Mouse (Mus musculus): ENCODE measurements at regions not wholly inside any gene's neighbourhood (a gene's known extent, or its start where the extent isn't known, plus 50 kb on each side); places are given as distances from the start of the nearest gene placed in this dataset.
"Not testable (repeated sequence)": the region's sequence is repeated elsewhere in the genome, so short reads cannot be mapped to it uniquely, and the experiment has no call there.

DNA sequence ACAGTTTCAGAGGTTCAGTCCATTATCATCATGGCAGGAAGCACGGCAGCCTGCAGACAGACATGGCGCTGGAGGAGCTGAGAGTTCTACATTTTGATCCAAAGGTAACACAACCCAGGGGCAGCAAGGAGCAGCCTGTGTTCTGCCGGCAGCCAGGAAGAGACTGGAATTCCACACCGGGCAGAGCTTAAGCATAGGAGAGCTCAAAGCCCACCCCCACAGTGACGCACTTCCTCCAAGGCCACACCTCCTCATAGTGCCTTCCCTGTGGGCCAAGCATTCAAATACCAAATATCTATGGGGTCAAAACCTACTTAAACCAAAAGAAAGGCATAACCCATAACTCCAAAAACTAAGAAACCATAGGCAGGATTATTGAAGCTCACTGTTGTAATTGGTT lies 149.4 kb upstream of the Ajap1 start:
- Histone ChIP-seq H3K27ac (no peak overlapping the region), H3K9ac (no peak overlapping the region), H3K4me3 (no peak overlapping the region), H3K9me3 (replicated peaks) (0 out of 2 replicates have a peak, but pooled peaks cover 2% of the 10 kb centered on the region), H3K27me3 (no peaks in the 10 kb centered on the region), H3K36me3 (no peaks in the 10 kb centered on the region), H3K4me1 (peaks cover 20% of the 10 kb centered on the region), H3K4me2 (replicated peaks) (no peak overlapping the region)
- WGBS: 95% methylated on average over 5 of the region's 5 CpGs
- no peak for ATAC-seq (ENCODE audit: low FRiP score)

GRCm38 (mm10) chr4:153632551-153632950 lies 149.9 kb upstream of the Ajap1 start:
- 81% methylated on average over 19 of the region's 19 CpGs for WGBS
- no peak overlapping the region for H3K27ac ChIP-seq
- no peaks in the 10 kb centered on the region for H3K27me3 ChIP-seq
- H3K9ac ChIP-seq: no peak overlapping the region
- no peak for ATAC-seq (ENCODE audit: low FRiP score)
- H3K4me2 ChIP-seq (replicated peaks): no peak overlapping the region
- 0 out of 2 replicates have a peak, but pooled peaks cover 2% of the 10 kb centered on the region for H3K9me3 ChIP-seq (replicated peaks)
- H3K4me1 ChIP-seq: peaks cover 20% of the 10 kb centered on the region
- no peak overlapping the region for H3K4me3 ChIP-seq
- H3K36me3 ChIP-seq: no peaks in the 10 kb centered on the region

DNA sequence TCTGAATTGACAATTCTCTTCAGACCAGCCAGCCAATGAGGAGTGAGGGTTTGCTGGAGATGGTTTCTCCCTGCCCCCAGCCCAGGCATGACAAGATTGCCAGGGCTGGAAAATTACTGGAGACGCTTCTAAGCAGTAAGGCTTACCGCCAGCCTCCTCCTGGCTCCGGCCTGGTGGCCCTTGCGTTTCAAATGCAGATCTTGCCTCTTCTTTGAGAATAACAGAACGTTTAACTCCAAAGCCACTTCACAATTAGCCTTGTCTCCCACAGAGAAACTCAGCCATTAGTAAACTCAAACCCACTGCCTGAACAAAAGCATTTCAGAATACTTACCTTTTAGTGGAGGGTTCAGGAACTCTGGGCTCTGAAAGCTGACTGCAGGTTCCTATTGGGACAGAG lies 150.6 kb upstream of the Ajap1 start:
- Histone ChIP-seq H3K4me1 (peaks cover 26% of the 10 kb centered on the region), H3K9me3 (replicated peaks) (0 out of 2 replicates have a peak, but pooled peaks cover 2% of the 10 kb centered on the region), H3K27ac (0 out of 2 replicates have a peak overlapping the region, but pooled peaks have one; percentile 64), H3K4me2 (replicated peaks) (no peak overlapping the region), H3K9ac (no peak overlapping the region), H3K27me3 (no peaks in the 10 kb centered on the region), H3K4me3 (no peak overlapping the region), H3K36me3 (no peaks in the 10 kb centered on the region)
- 13% methylated on average over 5 of the region's 5 CpGs for WGBS
- no peak for ATAC-seq (ENCODE audit: low FRiP score)

DNA sequence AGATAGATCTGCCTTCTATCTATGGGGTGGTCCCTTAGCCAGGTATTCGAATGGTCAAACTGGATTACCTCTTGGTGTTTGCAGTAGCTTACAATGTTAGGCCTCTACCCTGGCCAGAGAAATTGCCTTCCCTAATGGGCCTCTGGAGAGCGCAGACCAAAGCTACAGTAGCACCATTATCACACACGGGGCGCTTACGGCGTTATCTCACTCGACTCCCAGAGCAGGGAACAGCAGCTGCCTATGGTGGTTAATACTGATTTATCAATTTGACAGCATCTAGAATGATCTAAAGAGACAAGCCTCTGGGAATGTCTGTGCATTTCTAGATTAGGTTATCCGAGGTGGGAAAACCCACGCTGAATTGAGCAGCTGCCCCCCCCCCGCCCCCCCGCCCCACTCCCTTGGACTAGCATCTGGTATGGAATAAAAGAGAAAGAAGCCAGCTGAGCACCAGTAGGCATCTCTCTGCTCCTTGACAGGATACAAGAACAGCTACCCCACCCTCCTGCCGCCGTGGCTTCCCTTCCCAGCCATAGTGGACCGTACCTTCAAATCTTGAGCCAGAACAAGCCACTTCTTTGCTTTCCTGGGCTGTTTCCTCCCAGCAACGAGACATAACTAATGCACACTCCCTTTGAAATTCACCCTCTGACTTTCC lies 151.7 kb upstream of the Ajap1 start:
- ATAC-seq (ENCODE audit: low FRiP score): peak; percentile 71
- WGBS: 34% methylated on average over 15 of the region's 15 CpGs
- peaks cover 31% of the 10 kb centered on the region for H3K4me1 ChIP-seq
- H3K9ac ChIP-seq: no peak overlapping the region
- peak overlapping the region; percentile 64; the same call in 1 of the 2 replicates for H3K27ac ChIP-seq
- 0 out of 2 replicates have a peak, but pooled peaks cover 2% of the 10 kb centered on the region for H3K9me3 ChIP-seq (replicated peaks)
- H3K4me3 ChIP-seq: no peak overlapping the region
- H3K27me3 ChIP-seq: no peaks in the 10 kb centered on the region
- H3K36me3 ChIP-seq: no peaks in the 10 kb centered on the region
- H3K4me2 ChIP-seq (replicated peaks): no peak overlapping the region

GRCm38 (mm10) chr4:153637989-153638388 lies 155.4 kb upstream of the Ajap1 start:
- Histone ChIP-seq H3K4me2 (replicated peaks) (no peak overlapping the region), H3K4me3 (no peak overlapping the region), H3K9me3 (replicated peaks) (no peaks in the 10 kb centered on the region), H3K9ac (no peak overlapping the region), H3K4me1 (peaks cover 31% of the 10 kb centered on the region), H3K27me3 (no peaks in the 10 kb centered on the region), H3K27ac (peak overlapping the region; percentile 72), H3K36me3 (no peaks in the 10 kb centered on the region)
- WGBS: 6% methylated on average over 1 of the region's 1 CpGs
- ATAC-seq (ENCODE audit: low FRiP score): peak; percentile 62; the same call in 1 of the 2 replicates

GRCm38 (mm10) chr4:153651849-153652248 lies 169.2 kb upstream of the Ajap1 start:
- H3K9ac ChIP-seq: no peak overlapping the region
- no peaks in the 10 kb centered on the region for H3K9me3 ChIP-seq (replicated peaks)
- H3K27ac ChIP-seq: no peak overlapping the region
- WGBS: 3% methylated on average over 5 of the region's 5 CpGs
- no peak for ATAC-seq (ENCODE audit: low FRiP score)
- H3K4me1 ChIP-seq: peaks cover 9% of the 10 kb centered on the region; the same call in 1 of the 2 replicates
- no peaks in the 10 kb centered on the region for H3K36me3 ChIP-seq
- no peaks in the 10 kb centered on the region for H3K27me3 ChIP-seq
- no peak overlapping the region for H3K4me2 ChIP-seq (replicated peaks)
- H3K4me3 ChIP-seq: no peak overlapping the region

GRCm38 (mm10) chr4:153652841-153653240 lies 170.2 kb upstream of the Ajap1 start:
- WGBS: 83% methylated on average over 11 of the region's 11 CpGs
- H3K9me3 ChIP-seq (replicated peaks): no peaks in the 10 kb centered on the region
- H3K9ac ChIP-seq: no peak overlapping the region
- no peak for ATAC-seq (ENCODE audit: low FRiP score)
- no peaks in the 10 kb centered on the region for H3K36me3 ChIP-seq
- no peak overlapping the region for H3K27ac ChIP-seq
- no peaks in the 10 kb centered on the region for H3K27me3 ChIP-seq
- H3K4me3 ChIP-seq: no peak overlapping the region
- H3K4me1 ChIP-seq: peaks cover 9% of the 10 kb centered on the region; the same call in 1 of the 2 replicates
- no peak overlapping the region for H3K4me2 ChIP-seq (replicated peaks)

- Histone ChIP-seq H3K36me3 (no peaks in the 10 kb centered on the region), H3K27ac (no peak overlapping the region), H3K27me3 (no peaks in the 10 kb centered on the region), H3K9me3 (replicated peaks) (no peaks in the 10 kb centered on the region), H3K4me3 (no peak overlapping the region), H3K4me2 (replicated peaks) (no peak overlapping the region), H3K9ac (no peak overlapping the region), H3K4me1 (0 out of 2 replicates have a peak, but pooled peaks cover 4% of the 10 kb centered on the region)
- ATAC-seq (ENCODE audit: low FRiP score): no peak
- WGBS: 88% methylated on average over 7 of the region's 7 CpGs
Measured at GRCm38 (mm10) chr4:153662731-153663130, 180.1 kb upstream of the Ajap1 start.

DNA sequence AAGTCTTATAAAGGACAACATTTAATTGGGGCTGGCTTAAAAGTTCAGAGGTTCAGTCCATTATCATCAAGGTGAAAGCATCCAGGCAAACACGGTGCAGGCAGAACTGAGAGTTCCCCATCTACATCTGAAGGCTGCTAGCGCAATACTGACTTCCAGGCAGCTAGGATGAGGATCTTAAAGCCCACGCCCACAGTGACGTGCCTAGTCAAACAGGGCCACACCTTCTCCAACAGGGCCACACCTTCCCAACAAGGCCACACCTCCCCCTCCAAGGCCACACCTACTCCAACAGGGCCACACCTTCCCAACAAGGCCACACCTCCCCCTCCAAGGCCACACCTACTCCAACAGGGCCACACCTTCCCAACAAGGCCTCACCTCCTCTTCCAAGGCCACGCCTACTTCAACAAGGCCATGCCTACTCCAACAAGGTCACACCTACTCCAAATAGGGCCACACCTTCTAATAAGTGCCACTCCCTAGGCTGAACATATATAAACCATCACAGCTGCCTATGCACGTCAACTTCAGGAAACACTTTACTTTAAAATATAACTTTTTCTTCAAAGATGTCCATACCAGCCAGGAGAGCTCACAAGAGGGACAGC lies 184.1 kb upstream of the Ajap1 start:
- ATAC-seq (ENCODE audit: low FRiP score); H3K4me1 ChIP-seq; H3K36me3 ChIP-seq; H3K4me2 ChIP-seq (replicated peaks); H3K27ac ChIP-seq; H3K9me3 ChIP-seq (replicated peaks); H3K4me3 ChIP-seq; H3K9ac ChIP-seq; H3K27me3 ChIP-seq: not testable (repeated sequence)
- 84% methylated on average over 6 of the region's 6 CpGs for WGBS

DNA sequence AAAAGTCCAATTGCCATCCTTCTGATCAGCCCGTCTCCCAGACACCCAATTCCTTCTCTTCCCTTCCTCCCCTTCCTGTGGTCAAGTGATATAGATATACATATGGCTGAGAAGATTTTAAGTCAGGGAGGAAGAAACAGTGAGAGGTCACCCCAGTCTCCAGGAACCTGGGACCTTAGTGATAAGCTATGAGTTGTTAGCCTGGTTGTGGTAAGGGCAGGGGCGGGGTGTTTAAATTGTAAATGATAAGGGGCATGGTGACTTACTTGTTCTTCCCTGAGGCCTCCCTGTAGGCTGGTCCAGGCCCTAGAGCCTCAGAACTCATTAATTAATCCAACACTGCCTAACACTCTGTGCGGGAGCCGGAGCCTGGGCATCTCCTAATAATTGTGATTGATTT lies 186.5 kb upstream of the Ajap1 start:
- no peaks in the 10 kb centered on the region for H3K4me1 ChIP-seq
- no peak overlapping the region for H3K27ac ChIP-seq
- H3K36me3 ChIP-seq: no peaks in the 10 kb centered on the region
- no peak overlapping the region for H3K4me3 ChIP-seq
- no peaks in the 10 kb centered on the region for H3K27me3 ChIP-seq
- 88% methylated on average over 4 of the region's 4 CpGs for WGBS
- no peak for ATAC-seq (ENCODE audit: low FRiP score)
- no peak overlapping the region for H3K4me2 ChIP-seq (replicated peaks)
- no peak overlapping the region for H3K9ac ChIP-seq
- H3K9me3 ChIP-seq (replicated peaks): no peaks in the 10 kb centered on the region

- no peak overlapping the region for H3K9ac ChIP-seq
- H3K4me2 ChIP-seq (replicated peaks): no peak overlapping the region
- no peak for ATAC-seq (ENCODE audit: low FRiP score)
- no peak overlapping the region for H3K4me3 ChIP-seq
- no peaks in the 10 kb centered on the region for H3K4me1 ChIP-seq
- no peaks in the 10 kb centered on the region for H3K27me3 ChIP-seq
- no peak overlapping the region for H3K27ac ChIP-seq
- H3K36me3 ChIP-seq: no peaks in the 10 kb centered on the region
- no peaks in the 10 kb centered on the region for H3K9me3 ChIP-seq (replicated peaks)
- 91% methylated on average over 13 of the region's 13 CpGs for WGBS
Measured at GRCm38 (mm10) chr4:153670216-153670615, 187.6 kb upstream of the Ajap1 start.

GRCm38 (mm10) chr4:153675431-153675830 lies 192.8 kb upstream of the Ajap1 start:
- Histone ChIP-seq H3K4me2 (replicated peaks) (no peak overlapping the region), H3K36me3 (no peaks in the 10 kb centered on the region), H3K4me3 (no peak overlapping the region), H3K9ac (no peak overlapping the region), H3K9me3 (replicated peaks) (no peaks in the 10 kb centered on the region), H3K27ac (no peak overlapping the region), H3K4me1 (no peaks in the 10 kb centered on the region), H3K27me3 (no peaks in the 10 kb centered on the region)
- no peak for ATAC-seq (ENCODE audit: low FRiP score)
- WGBS: 84% methylated on average over 2 of the region's 2 CpGs

GRCm38 (mm10) chr4:153679151-153679550 lies 196.5 kb upstream of the Ajap1 start:
- H3K9ac ChIP-seq: no peak overlapping the region
- no peak for ATAC-seq (ENCODE audit: low FRiP score)
- no peaks in the 10 kb centered on the region for H3K9me3 ChIP-seq (replicated peaks)
- 0 out of 2 replicates have a peak, but pooled peaks cover 5% of the 10 kb centered on the region for H3K4me1 ChIP-seq
- no peak overlapping the region for H3K4me3 ChIP-seq
- 33% methylated on average over 12 of the region's 12 CpGs for WGBS
- no peak overlapping the region for H3K4me2 ChIP-seq (replicated peaks)
- no peaks in the 10 kb centered on the region for H3K27me3 ChIP-seq
- no peak overlapping the region for H3K27ac ChIP-seq
- H3K36me3 ChIP-seq: no peaks in the 10 kb centered on the region
